Mouse (Mus musculus): Measurements from ENCODE around the gene Phgdh. TPM values are rescaled to one million over a fixed set of nuclear protein-coding genes. Genes with fewer than 3 reads are reported as not detected.

Phgdh gene
- total RNA-seq, 4 experiments from 2014 or later, result 61.3 to 72.1 (median 67.5) TPM

DNA sequence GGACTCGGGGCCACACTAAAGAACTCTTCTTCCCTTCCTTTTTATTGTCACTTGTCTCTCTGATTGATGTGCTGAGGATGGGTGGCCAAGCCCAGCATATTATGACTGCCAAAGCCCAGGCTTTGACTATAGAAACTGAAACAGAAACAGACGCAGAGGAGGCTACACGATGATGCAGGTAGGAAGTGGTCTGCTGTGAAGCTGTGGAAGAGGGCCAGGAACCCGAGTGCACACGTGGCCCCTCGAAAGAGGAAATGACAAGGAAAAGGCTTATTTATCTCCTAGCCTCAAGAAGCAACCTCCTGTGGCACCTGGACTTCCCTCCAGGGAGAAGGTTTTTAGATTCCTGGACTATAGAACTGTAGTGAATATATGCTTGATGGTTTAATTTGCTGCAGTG is 8.3 kb upstream of the Phgdh start:
- no peak for DNase-seq (ENCODE audit: low spot score in 2 of 2)

- no peak for DNase-seq (ENCODE audit: low spot score in 2 of 2)
These were observed 3.4 kb upstream of the Phgdh start for GRCm38 (mm10) chr3:98343235-98343634.

- DNase-seq (ENCODE audit: low spot score in 2 of 2), result no peak
These were observed 1.2 kb upstream of the Phgdh start for GRCm38 (mm10) chr3:98340818-98341594.

DNA sequence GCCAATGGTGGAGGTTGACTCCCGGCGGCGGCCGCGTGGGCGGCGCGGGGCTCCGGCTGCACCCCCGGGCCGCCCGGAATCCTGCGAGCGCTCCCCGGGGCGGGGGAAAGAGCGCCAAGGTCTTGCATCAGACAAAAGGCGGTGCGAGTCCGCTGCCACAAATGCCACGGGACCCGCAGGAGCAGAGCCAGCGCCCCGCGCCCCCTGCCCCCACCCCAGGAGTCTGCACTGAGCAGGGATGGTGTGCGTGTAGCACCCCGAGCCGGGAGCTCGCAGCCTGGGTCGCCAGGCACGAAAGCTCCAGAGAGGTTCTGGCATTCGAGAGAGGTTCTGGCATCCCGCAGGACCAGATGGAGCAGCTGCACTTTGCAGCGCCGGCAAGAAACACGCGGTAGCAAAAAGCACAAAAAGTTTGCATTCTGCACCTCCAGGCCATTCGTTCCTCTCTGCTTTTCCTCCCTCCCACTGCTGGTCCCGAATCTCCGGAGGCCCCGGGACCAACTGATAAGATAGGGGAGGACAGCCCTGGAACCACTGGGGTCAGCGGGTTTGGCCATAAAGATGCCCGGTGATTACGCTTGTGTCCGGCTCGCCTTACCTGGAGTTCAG is 589 bp downstream of the Phgdh start:
- DNase-seq (ENCODE audit: low spot score in 2 of 2), result peak in 1 of 2 experiments; percentile 60

GRCm38 (mm10) chr3:98338584-98339041 is 1.2 kb downstream of the Phgdh start:
- peak in 1 of 2 experiments; percentile 25 for DNase-seq (ENCODE audit: low spot score in 2 of 2)

- no peak for DNase-seq (ENCODE audit: low spot score in 2 of 2)
These were observed 2.8 kb downstream of the Phgdh start for GRCm38 (mm10) chr3:98336661-98337654.

DNA sequence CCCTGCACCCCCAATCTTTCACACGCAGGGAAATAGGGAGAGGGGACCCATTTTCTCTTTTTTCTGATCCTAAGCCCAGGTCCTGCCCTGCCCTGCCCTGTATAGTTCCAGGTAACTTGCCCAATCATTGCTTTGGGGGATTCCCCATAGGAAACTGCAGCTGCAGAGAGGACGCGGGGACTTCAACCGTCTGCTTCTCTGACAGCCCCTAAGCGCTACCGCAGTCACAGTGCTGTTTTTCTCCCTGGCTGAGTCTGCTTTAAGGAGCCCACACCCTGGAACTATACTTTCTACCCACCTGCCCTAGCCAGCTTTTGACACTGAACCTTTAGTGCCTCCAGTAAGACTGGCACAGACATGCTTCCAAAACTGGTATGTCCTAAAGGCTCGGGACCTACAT is 3.9 kb downstream of the Phgdh start:
- no peak for DNase-seq (ENCODE audit: low spot score in 2 of 2)

DNA sequence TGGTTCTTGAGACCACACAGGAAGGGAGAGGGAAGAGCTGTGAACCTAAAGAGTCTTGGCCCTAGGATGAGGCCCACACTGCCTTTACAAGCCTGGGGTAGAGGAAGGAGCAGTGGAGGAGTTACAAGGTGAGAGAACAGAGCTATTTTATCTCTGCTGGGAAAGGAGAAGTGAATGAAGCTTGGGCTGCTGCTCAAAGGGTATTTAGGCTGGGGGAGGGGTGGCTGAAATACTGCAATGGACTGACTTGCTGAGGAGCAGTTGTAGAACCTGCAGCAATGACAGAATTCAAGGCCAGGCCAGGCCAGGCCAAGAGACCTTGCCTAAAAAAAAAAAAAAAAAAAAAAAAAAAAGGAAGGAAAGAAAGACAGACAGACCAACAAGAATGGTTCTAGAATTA is 4.5 kb downstream of the Phgdh start:
- DNase-seq (ENCODE audit: low spot score in 2 of 2), result no peak

- no peak for DNase-seq (ENCODE audit: low spot score in 2 of 2)
These were observed 5.8 kb downstream of the Phgdh start for GRCm38 (mm10) chr3:98334010-98334409.

DNA sequence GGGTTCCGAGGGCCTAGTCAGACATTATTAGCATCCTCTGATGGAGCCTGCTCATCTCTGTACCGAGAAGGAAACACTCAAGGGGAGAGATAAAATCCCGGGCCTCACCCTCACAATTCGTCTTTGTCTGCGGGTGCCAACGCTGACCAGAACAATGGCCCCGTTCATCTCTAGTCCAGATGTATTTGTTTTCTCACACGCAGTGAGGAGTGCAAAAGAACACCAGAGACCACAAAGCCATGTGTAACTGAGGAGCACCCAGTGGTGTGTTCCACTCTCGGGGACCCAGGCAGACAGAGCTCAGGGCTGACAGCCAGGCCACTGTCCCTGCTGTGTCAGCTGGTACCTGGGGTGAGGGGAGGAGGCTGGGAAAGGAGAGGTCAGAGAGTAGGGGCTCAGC is 15.6 kb downstream of the Phgdh start:
- DNase-seq (ENCODE audit: low spot score in 2 of 2), result peak; percentile 39 to 51

- DNase-seq (ENCODE audit: low spot score in 2 of 2), result no peak
These were observed 17.6 kb downstream of the Phgdh start for GRCm38 (mm10) chr3:98322209-98322608.

- DNase-seq (ENCODE audit: low spot score in 2 of 2), result no peak
These were observed 20.6 kb downstream of the Phgdh start for GRCm38 (mm10) chr3:98319190-98319589.

DNA sequence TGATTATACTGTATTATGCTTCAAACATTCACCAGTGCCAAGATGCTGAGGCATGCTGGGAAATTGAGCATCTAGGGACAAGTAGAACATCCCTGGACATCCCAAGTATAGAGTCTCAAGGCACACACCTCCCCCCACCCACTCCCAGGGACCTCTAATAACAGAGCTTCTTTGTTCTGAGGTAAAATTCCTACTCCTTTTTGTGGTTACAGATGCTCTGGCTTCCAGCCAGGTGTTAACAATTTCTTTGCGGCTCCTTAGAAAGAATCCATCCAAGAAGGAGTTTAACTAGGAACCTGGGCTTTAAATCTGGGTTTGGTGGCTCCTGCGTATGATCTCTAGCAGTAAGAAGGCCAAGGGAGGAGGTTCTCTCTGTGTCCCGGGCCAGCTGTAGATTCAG is 22.6 kb downstream of the Phgdh start:
- DNase-seq (ENCODE audit: low spot score in 2 of 2), result no peak

GRCm38 (mm10) chr3:98315181-98315580 is 24.6 kb downstream of the Phgdh start:
- DNase-seq (ENCODE audit: low spot score in 2 of 2), result no peak

GRCm38 (mm10) chr3:98313294-98314155 is 26.3 kb downstream of the Phgdh start:
- no peak for DNase-seq (ENCODE audit: low spot score in 2 of 2)

GRCm38 (mm10) chr3:98312867-98313266 is 26.9 kb downstream of the Phgdh start:
- DNase-seq (ENCODE audit: low spot score in 2 of 2), result peak in 1 of 2 experiments; percentile 58

DNA sequence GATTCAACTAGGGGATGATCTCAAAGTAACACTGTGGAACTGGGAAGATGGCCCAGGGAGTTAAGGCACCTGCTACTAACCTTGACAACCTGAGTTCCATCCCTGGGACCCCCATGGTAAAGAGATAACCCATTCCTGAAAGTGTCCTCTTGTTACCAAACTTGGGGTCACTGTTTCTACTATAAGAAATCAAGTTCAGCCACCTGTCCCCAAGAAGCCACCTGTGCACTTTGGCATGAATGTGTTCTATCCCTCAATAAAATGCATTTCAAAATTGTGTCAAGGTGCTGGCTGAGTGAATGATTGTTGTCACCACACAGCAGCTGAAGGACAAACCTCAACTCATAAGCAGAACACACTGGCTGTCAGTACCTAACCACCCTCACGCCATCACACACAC is 29.3 kb downstream of the Phgdh start:
- DNase-seq (ENCODE audit: low spot score in 2 of 2), result no peak

DNA sequence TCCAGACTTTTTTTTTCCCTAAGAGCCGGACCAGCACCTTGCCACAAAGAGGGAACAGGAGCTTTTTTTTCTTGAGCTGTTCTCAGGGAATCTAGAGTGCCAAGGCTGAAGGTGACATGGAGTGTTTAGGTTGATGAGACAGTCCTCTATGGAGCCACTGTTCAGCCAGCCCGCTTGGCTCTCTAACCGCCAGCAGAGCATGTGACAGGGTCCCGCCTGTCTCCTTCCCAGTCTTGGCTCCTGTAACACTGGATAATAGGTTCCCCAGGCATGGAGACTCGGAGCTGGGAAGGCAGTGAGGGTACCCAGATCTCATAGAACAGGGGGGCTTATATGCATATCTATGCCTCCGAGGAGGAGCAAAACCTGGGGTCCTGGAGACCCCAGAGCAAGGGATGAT is 31.2 kb downstream of the Phgdh start:
- DNase-seq (ENCODE audit: low spot score in 2 of 2), result no peak

DNA sequence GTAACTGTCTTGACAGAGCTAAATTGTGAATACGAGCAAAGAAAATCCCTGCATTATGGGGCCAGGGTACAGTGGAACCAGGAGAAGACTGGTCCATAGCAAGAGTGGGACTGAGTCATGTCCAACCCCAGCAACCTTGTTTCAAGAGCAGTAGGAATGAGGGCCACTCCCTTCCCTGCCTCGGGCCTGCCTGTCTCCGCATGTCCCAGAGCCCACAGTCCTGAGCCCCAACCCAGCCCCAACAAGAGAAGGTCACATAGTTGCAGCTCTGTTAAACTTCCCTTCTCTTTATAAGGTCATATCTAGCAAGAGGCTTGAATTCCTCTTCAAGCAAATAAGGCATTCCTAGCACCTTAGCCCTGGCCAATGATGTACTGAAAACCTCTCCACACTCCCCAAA is 38.0 kb downstream of the Phgdh start:
- no peak for DNase-seq (ENCODE audit: low spot score in 2 of 2)

- DNase-seq (ENCODE audit: low spot score in 2 of 2), result no peak
These were observed 39.5 kb downstream of the Phgdh start for GRCm38 (mm10) chr3:98300266-98300665.

All from layer of hippocampus, adult 8-10 months (tissue).